Mouse (Mus musculus) gonadal fat pad, adult 2 months (tissue): ENCODE measurements at regions not wholly inside any gene's neighbourhood (a gene's known extent, or its start where the extent isn't known, plus 50 kb on each side); places are given as distances from the start of the nearest gene placed in this dataset.
"Not testable (repeated sequence)": the region's sequence is repeated elsewhere in the genome, so short reads cannot be mapped to it uniquely, and the experiment has no call there.

Source experiments
- DNase-seq: peaks from one replicate; pipeline ENCODE4 v3.0.0-alpha.2; 2012; ENCODE audit warnings: low read depth

- no peak for DNase-seq
Measured at GRCm38 (mm10) chr1:105900158-105900557, 90.0 kb upstream of the Zcchc2 start.

GRCm38 (mm10) chr1:105900920-105901319 is 89.3 kb upstream of the Zcchc2 start:
- no peak for DNase-seq

- DNase-seq = no peak
Measured at GRCm38 (mm10) chr1:105903286-105904115, 86.7 kb upstream of the Zcchc2 start.

GRCm38 (mm10) chr1:105904737-105905136 is 85.5 kb upstream of the Zcchc2 start:
- DNase-seq = no peak

GRCm38 (mm10) chr1:105905785-105906426 is 84.3 kb upstream of the Zcchc2 start:
- DNase-seq = no peak

- no peak for DNase-seq
Measured at GRCm38 (mm10) chr1:105906427-105906798, 83.8 kb upstream of the Zcchc2 start.

GRCm38 (mm10) chr1:105908029-105908876 is 82.0 kb upstream of the Zcchc2 start:
- DNase-seq = peak; percentile 75

- no peak for DNase-seq
Measured at GRCm38 (mm10) chr1:105909121-105909520, 81.1 kb upstream of the Zcchc2 start.

GRCm38 (mm10) chr1:105911714-105912113 is 78.5 kb upstream of the Zcchc2 start:
- DNase-seq = peak; percentile 80

GRCm38 (mm10) chr1:105921842-105922241 is 68.4 kb upstream of the Zcchc2 start:
- no peak for DNase-seq

GRCm38 (mm10) chr1:105922586-105922985 is 67.6 kb upstream of the Zcchc2 start:
- no peak for DNase-seq

- no peak for DNase-seq
Measured at GRCm38 (mm10) chr1:105923001-105923400, 67.2 kb upstream of the Zcchc2 start.

GRCm38 (mm10) chr1:105925617-105926370 is 64.4 kb upstream of the Zcchc2 start:
- DNase-seq = no peak

- no peak for DNase-seq
Measured at GRCm38 (mm10) chr1:105926871-105927270, 63.3 kb upstream of the Zcchc2 start.

GRCm38 (mm10) chr1:105930841-105931240 is 59.4 kb upstream of the Zcchc2 start:
- DNase-seq = no peak

- not testable (repeated sequence) for DNase-seq
Measured at GRCm38 (mm10) chr1:105934171-105934570, 56.0 kb upstream of the Zcchc2 start.
